Mouse (Mus musculus) inflammation-experienced regulatory T-cells, adult 6 months (primary cell): ENCODE measurements around the gene Slc39a2. TPM values are rescaled to one million over a fixed set of nuclear protein-coding genes. Genes with fewer than 3 reads are reported as not detected.

Experiments used
- ATAC-seq: one replicate; pipeline ENCODE4 v1.8.0; 2017
- polyA plus RNA-seq, 3 experiments: library from polyadenylated mRNA; unstranded; fragments of 100-300 nt; shearing (Covaris generic); gene quantifications; one replicate each; pipeline ENCODE4 v1.2.1; 2017

Slc39a2 gene
- polyA plus RNA-seq, 3 experiments from 2014 or later, result 0.29 to 0.40 (median 0.34) TPM

GRCm38 (mm10) chr14:51932092-51933020, 39.7 kb downstream of the Slc39a2 start:
- ATAC-seq, result no peak

- no peak for ATAC-seq
Measured at GRCm38 (mm10) chr14:51939005-51939404, 46.3 kb downstream of the Slc39a2 start.

GRCm38 (mm10) chr14:51940944-51941560, 48.4 kb downstream of the Slc39a2 start:
- ATAC-seq, result no peak

GRCm38 (mm10) chr14:51941577-51941976, 48.9 kb downstream of the Slc39a2 start:
- ATAC-seq, result no peak

- ATAC-seq, result no peak
Measured at GRCm38 (mm10) chr14:51942236-51942635, 49.5 kb downstream of the Slc39a2 start.

GRCm38 (mm10) chr14:51943336-51943735, 50.6 kb downstream of the Slc39a2 start:
- ATAC-seq, result no peak

Other genes starting within 250 kb of the Slc39a2 start
- not detected for gene Gm17079, start 197.4 kb upstream of the Slc39a2 start, polyA plus RNA-seq
- not detected for gene Gm5800, start 175.7 kb upstream of the Slc39a2 start, polyA plus RNA-seq
- not detected for gene Ang4, start 119.3 kb upstream of the Slc39a2 start, polyA plus RNA-seq
- gene AY358078, start 92.8 kb upstream of the Slc39a2 start, polyA plus RNA-seq, result not detected
- gene Ear6, start 39.2 kb upstream of the Slc39a2 start, polyA plus RNA-seq, result not detected
- gene Mettl17, start 8.0 kb upstream of the Slc39a2 start, polyA plus RNA-seq, result 10 to 100 TPM; 26.7 to 75.2 (median 69.3) TPM
- 10 to 100 TPM in 2 of 3 experiments, 1 to 10 TPM in 1; 9.3 to 31.1 (median 21.3) TPM for gene Ndrg2, start 21.3 kb downstream of the Slc39a2 start, polyA plus RNA-seq
- not detected for gene Tppp2, start 25.5 kb downstream of the Slc39a2 start, polyA plus RNA-seq
- not detected for gene Rnase13, start 29.9 kb downstream of the Slc39a2 start, polyA plus RNA-seq
- 1 to 10 TPM in 1 of 3 experiments, under 1 TPM in 2; 0.41 to 1.3 (median 0.90) TPM for gene Arhgef40, start 91.8 kb downstream of the Slc39a2 start, polyA plus RNA-seq
- gene Tmem253, start 122.8 kb downstream of the Slc39a2 start, polyA plus RNA-seq, result under 1 TPM in 1 of 3 experiments, not detected in 2; 0.87 TPM
- gene Zfp219, start 127.8 kb downstream of the Slc39a2 start, polyA plus RNA-seq, result 1 to 10 TPM; 1.4 to 1.9 (median 1.6) TPM
- gene Olfr221, start 149.6 kb downstream of the Slc39a2 start, polyA plus RNA-seq, result not detected
- 100 to 1,000 TPM; 399 to 498 (median 471) TPM for gene Hnrnpc, start 211.1 kb downstream of the Slc39a2 start, polyA plus RNA-seq
- 100 to 1,000 TPM in 1 of 3 experiments, 10 to 100 TPM in 2; 79.7 to 117 (median 94.9) TPM for gene Rpgrip1, start 217.8 kb downstream of the Slc39a2 start, polyA plus RNA-seq